ENCODE assay signal across 29 mouse cellular contexts in the genomic region with DNA sequence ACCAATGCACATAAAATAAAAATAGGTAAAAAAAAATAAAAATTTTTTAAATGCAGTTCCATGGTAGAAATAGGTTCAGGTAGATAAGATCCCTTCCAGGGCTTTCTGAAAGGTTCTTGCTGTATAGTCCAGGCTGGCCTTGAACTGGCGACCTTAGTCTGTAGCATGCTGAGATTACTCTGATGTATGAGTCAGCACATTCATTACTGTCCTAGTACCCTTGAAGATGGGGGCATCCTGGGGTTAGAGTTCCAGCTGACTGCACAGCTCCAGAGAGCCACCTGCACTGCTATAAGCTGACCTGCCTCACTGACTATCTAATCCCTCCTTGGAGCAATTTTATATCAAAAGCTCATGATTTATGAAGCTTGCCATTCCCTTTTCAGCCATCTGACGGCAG. TPM values are rescaled to one million over a fixed set of nuclear protein-coding genes. Genes with fewer than 3 reads are reported as not detected.
DNase-seq lines count a peak whose midpoint lies in the region; TF ChIP-seq lines count a peak whose summit lies in the region.
"Had no signal": no experiment of that assay in that cellular context is flagged by ENCODE, and none has a peak within 500 bp of the region (broad histone marks: within the 10 kb centered on the region; RNA-seq: fewer than 3 reads in every experiment).

No protein-coding gene starts in this region.

- no peaks in the 10 kb centered on the region for H3K9me3 ChIP-seq in ES-E14 (ENCODE audit: control insufficient read depth, insufficient read depth, low read depth, low read length)
- H3K9me3 ChIP-seq: embryonic facial prominence, embryonic 10.5 days; embryonic facial prominence, embryonic 13.5 days; forebrain, embryonic 12.5 days; forebrain, embryonic 15.5 days; heart, embryonic 12.5 days; heart, embryonic 15.5 days; hindbrain, embryonic 10.5 days; hindbrain, embryonic 13.5 days; intestine, embryonic 15.5 days had no signal

- H3K27ac ChIP-seq in ES-E14 (ENCODE audit: insufficient read depth, low read depth, low read length, poor library complexity, severe bottlenecking) = no peak overlapping the region
- H3K27ac ChIP-seq: embryonic facial prominence, embryonic 10.5 days; embryonic facial prominence, embryonic 13.5 days; forebrain, embryonic 12.5 days; forebrain, embryonic 15.5 days; heart, embryonic 15.5 days; hindbrain, embryonic 10.5 days; hindbrain, embryonic 13.5 days; intestine, embryonic 15.5 days had no signal

- intact Hi-C loops in left cerebral cortex, postnatal 14 days (cut with DNase I) = no loop called here

- H3K36me3 ChIP-seq in ES-E14 (ENCODE audit: control insufficient read depth, insufficient read depth, low read length, poor library complexity, severe bottlenecking) = no peaks in the 10 kb centered on the region
- H3K36me3 ChIP-seq: embryonic facial prominence, embryonic 10.5 days; embryonic facial prominence, embryonic 13.5 days; forebrain, embryonic 12.5 days; forebrain, embryonic 15.5 days; heart, embryonic 12.5 days; heart, embryonic 15.5 days; hindbrain, embryonic 10.5 days; hindbrain, embryonic 13.5 days; intestine, embryonic 15.5 days had no signal

- in situ Hi-C loops in ES-E14 (cut with MboI; ENCODE audit: low sequenced_read_pairs in 2 of 2, unreplicated experiment in 2 of 2) = no loop called here

- peak; percentile 16 for DNase-seq in adrenal gland, adult 2 months
- no peak for DNase-seq in adrenal gland, postnatal 4 days (ENCODE audit: low spot score in 2 of 2)
- DNase-seq in ES-E14 (ENCODE audit: low read depth, low spot score) = no peak
- DNase-seq in adrenal gland, postnatal 10 days = peak; percentile 10
- peak; percentile 30 to 36 for DNase-seq in adrenal gland, postnatal 36 days
- DNase-seq in thymus, postnatal 4 days = no peak
- DNase-seq in left cerebral cortex, postnatal 14 days (ENCODE audit: low spot score in 2 of 2) = no peak
- DNase-seq: B cell, adult 2 months; cerebellum, adult 11 months; cerebellum, adult 2 months; cerebellum, postnatal 10 days; cerebellum, postnatal 36 days; embryo, embryonic 11 days; gastrocnemius, postnatal 10 days; gastrocnemius, postnatal 36 days; heart, postnatal 10 days; heart, postnatal 36 days; kidney, adult 11 months; kidney, adult 8-10 months had no signal

- peaks cover 0 to 9% of the 10 kb centered on the region in 2 experiments; a peak in 1 of 4 replicates for H3K4me1 ChIP-seq in ES-E14 (ENCODE audit: control insufficient read depth in 2 of 2, insufficient read depth in 2 of 2, low read length in 2 of 2, poor library complexity in 1 of 2)
- H3K4me1 ChIP-seq: forebrain, embryonic 12.5 days; forebrain, embryonic 15.5 days; hindbrain, embryonic 10.5 days; intestine, embryonic 15.5 days had no signal

- no peak overlapping the region for H3K9ac ChIP-seq in ES-E14 (ENCODE audit: insufficient read depth, low read depth, low read length, poor library complexity, severe bottlenecking)
- H3K9ac ChIP-seq: embryonic facial prominence, embryonic 13.5 days; forebrain, embryonic 12.5 days; forebrain, embryonic 15.5 days; heart, embryonic 12.5 days; heart, embryonic 15.5 days; hindbrain, embryonic 13.5 days; intestine, embryonic 15.5 days had no signal

- H3K4me3 ChIP-seq in ES-E14 (ENCODE audit: insufficient read depth in 1 of 2, low read depth in 1 of 2, low read length in 2 of 2, poor library complexity in 1 of 2, severe bottlenecking in 1 of 2) = no peak overlapping the region
- H3K4me3 ChIP-seq: embryonic facial prominence, embryonic 10.5 days; embryonic facial prominence, embryonic 13.5 days; erythroblast, embryonic 14.5 days; forebrain, embryonic 12.5 days; forebrain, embryonic 15.5 days; heart, embryonic 12.5 days; heart, embryonic 15.5 days; hindbrain, embryonic 10.5 days; hindbrain, embryonic 13.5 days; intestine, embryonic 15.5 days had no signal

TF ChIP-seq in ES-E14, 5 proteins besides CTCF, POLR2A, EP300 and RAD21:
- TF ChIP-seq MAFK (IDR thresholded peaks at IDR 0.05; ENCODE audit: insufficient read depth, low read depth, low read length) (peak; percentile 81), ZC3H11A (IDR thresholded peaks at IDR 0.05; ENCODE audit: borderline replicate concordance, low read depth, low read length) (no peak), CHD2 (IDR thresholded peaks at IDR 0.05; ENCODE audit: low read depth, low read length) (no peak), HCFC1 (IDR thresholded peaks at IDR 0.05; ENCODE audit: borderline replicate concordance, insufficient read depth, low read length) (no peak), ZNF384 (IDR thresholded peaks at IDR 0.05; ENCODE audit: low read depth, low read length) (no peak)
TF ChIP-seq in ES-E14: peak in this region for 1.

RNA-seq across cellular contexts. Expression of gene Dsp, which starts 21.6 kb away (rescaled TPM):
- total RNA-seq in adrenal gland, adult 2 months (2021) = under 1 TPM; 0.59 to 0.75 TPM
- 0.27 and 0.85 TPM in 2 replicates for polyA plus RNA-seq in adrenal gland, adult 2 months (2012; rRNA removed)
- 1 to 10 TPM; 3.6 to 7.2 TPM for total RNA-seq in adrenal gland, postnatal 4 days (2021)
- total RNA-seq in ES-E14 (2012; rRNA removed) = 29.4 and 29.9 TPM in 2 replicates
- 1 to 10 TPM; 3.0 to 5.2 TPM for total RNA-seq in adrenal gland, postnatal 10 days (2021)
- total RNA-seq in adrenal gland, postnatal 36 days (2021) = 1 to 10 TPM in 1 of 2 experiments, under 1 TPM in 1; 0.50 to 1.3 TPM
- under 1 TPM; 0.57 to 0.72 TPM for total RNA-seq in left cerebral cortex, postnatal 14 days (2021)
- polyA plus RNA-seq: erythroblast, embryonic 14.5 days had no signal

Comparison
In these comparisons a context has a peak if more than half of its experiments do, and no peak if none do; other contexts are left out.
1. DNase-seq: peak in adrenal gland, adult 2 months (single experiment), adrenal gland, postnatal 10 days (single experiment) and adrenal gland, postnatal 36 days (2 of 2); none in adrenal gland, postnatal 4 days (0 of 2), ES-E14 (single experiment), thymus, postnatal 4 days (single experiment) and left cerebral cortex, postnatal 14 days (0 of 2).